Mouse (Mus musculus) Muller cell, postnatal 12 days (primary cell): ENCODE measurements around the gene Galnt14.

ENCODE experiments used
- DNase-seq: peaks from one replicate; pipeline ENCODE4 v3.0.0-alpha.2; 2015; ENCODE audit errors: inconsistent ontology term

Galnt14 gene

DNA sequence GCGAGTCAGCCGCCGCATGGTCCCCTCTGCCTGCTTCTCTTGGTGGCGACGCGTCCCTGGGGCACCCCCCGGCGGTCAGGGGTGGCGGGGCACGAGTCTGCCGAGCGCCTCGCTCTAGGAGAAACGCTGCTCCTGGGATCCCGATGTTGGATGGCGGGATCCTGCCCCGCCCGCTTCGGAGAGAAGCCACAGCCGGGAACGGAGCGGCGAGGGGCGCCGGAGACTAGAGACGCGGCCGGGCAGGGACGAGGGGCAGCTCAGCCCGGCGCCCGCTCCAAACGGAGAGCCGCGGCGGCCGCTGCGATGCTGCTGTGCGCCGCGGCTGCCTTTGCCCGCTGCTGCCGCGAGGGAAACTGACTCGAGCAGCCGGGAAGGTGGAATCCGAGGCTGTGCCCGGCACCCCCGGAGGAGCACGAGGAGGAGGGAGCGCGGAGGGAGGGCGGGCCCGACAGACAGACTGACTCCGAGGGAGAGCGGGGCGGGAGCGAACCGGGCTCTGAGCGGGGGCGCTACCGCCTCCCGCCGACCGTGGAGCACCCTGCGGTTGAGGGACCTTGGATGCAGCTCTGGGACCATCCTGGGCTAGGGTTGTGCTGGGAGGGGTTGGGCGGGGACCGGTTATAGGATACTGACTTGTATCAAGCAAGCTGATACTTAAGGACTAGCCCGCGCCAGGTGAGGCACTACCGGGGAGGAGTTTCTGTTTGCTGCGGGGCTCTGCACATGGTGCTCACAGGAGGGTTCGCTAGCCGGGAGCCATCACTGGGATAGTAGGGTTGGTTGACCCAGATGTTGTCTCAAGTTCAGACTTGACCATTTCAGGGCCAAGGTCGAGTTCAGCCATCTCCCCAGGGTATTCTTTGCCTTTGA, at the start of gene Galnt14:
TSS of gene Galnt14 (minus strand) at position 412 of the 870 bp plus-strand sequence.
- peak; percentile 81 for DNase-seq

GRCm38 (mm10) chr17:73743681-73744311, 33.5 kb upstream of the Galnt14 start:
- DNase-seq: peak; percentile 64

GRCm38 (mm10) chr17:73723885-73724682, 13.8 kb upstream of the Galnt14 start:
- DNase-seq: no peak

GRCm38 (mm10) chr17:73719021-73719748, 8.9 kb upstream of the Galnt14 start:
- no peak for DNase-seq

DNA sequence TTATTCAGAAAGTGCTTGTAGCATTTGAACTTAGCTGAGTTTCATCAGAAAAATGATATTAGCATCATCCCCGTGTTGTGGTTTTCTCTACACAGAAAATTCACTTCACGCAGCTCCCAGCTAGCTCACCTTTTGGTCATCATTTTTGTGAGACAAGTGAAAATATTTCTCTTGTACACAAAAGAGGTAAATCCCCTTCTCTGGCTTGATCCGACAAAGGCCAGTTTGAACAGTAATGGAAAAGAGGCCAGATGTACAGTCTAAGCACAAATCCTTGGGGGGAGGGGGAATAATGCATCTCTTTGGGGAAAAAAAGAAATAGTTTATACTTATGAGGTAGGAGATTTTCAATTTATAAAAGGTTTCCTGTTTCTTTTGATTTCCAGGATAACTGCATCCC, 6.4 kb upstream of the Galnt14 start:
- DNase-seq: no peak

DNA sequence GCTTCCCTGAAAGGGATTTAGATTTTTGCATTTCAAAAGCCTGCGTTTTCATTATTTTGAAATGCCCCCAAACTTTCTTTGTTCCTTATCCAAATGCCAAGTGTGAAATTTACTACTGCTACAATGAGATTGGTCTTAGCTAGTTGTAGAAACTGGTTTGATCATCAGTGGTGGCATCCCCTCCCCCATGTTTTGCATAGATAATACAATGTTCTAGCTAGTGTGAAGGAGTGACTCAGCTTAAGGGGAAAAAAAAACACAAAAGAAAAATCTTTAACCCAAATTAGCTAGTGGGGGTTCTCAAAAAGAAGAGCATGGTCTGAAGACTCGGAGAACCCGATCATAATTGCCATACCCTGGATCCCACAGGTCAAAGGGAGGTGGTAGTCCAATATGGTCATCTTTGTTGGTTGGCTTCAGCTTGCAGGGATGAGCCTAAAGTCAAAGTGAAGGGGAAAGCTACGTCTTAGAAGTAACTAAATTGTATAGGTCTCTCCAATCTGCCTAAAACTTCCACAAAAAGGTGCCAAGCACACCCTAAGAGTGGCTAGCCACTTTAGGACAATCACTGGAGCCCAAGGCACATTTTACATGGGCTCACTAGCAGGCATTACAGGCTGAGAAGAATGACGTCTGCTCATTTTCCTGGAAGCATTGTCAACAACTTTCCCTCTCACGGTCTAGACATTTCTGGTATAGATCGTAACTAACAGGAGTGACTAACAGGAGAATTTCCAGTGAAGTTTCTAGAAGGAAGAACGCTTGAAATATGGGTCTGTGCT, 4.4 kb upstream of the Galnt14 start:
- DNase-seq: no peak

- no peak for DNase-seq
Observed at GRCm38 (mm10) chr17:73713347-73713746, 3.1 kb upstream of the Galnt14 start.

DNA sequence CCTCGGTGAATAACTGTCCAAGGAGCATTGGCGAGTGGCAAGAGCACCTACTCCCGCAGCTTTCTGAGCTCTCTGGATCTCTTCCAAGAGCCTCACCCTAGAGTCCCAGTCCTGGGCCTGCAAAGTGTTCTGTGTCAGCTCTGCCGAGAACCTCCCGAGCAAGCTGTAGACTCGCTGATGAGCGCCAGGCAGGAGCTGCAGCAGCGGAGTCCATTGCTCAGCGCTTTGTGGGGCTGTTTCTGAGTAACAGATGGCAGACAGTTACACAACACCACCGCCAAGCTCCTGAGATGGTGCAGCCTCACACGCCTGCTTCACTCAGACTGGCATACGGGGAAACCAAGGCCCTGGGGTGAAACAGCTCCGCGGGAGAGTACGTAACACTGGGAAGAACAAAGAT, 1.7 kb upstream of the Galnt14 start:
- DNase-seq: no peak

- peak; percentile 33 for DNase-seq
Observed at GRCm38 (mm10) chr17:73709131-73710041, 867 bp downstream of the Galnt14 start.

- no peak for DNase-seq
Observed at GRCm38 (mm10) chr17:73708451-73708850, 1.8 kb downstream of the Galnt14 start.

- no peak for DNase-seq
Observed at GRCm38 (mm10) chr17:73703571-73703970, 6.7 kb downstream of the Galnt14 start.

GRCm38 (mm10) chr17:73701016-73701415, 9.2 kb downstream of the Galnt14 start:
- DNase-seq: peak; percentile 9

- DNase-seq: peak; percentile 57
Observed at GRCm38 (mm10) chr17:73699881-73700280, 10.4 kb downstream of the Galnt14 start.

DNA sequence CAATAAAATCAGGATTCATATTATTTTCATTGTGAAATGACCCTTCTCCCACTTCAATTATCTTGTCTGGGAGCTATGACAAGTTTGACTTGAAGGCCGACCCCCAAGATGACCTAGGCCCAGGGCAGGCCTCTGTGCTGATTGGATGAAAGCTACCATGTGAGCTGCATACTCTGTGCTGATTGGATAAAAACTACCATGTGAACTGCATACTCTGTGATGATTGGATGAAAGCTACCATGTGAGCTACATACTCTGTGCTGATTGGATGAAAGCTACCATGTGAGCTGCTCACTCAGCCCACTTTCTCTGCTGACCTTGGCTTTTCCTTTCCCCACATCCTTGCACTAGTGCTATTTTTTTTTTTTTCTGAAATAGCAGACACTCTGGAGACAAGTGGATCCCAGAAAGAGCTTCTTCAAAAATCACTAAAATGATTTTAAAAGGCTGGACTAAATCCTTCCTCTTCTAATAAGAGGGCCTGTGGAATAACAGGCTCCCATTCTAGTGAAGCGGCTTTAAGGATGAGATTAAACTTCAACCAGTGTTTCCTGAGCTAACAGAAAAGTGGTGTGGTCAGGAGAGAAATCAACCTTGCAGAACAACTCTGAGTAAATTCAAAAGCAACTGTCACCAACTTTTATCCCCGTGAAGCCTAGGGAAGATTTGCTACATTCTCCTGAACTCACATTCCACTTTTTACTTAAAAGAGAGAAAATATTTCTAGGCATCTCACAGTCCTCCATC, 15.9 kb downstream of the Galnt14 start:
- DNase-seq: no peak

GRCm38 (mm10) chr17:73688261-73688660, 22.0 kb downstream of the Galnt14 start:
- no peak for DNase-seq

GRCm38 (mm10) chr17:73686292-73686691, 24.0 kb downstream of the Galnt14 start:
- no peak for DNase-seq

- DNase-seq: no peak
Observed at GRCm38 (mm10) chr17:73684746-73685145, 25.5 kb downstream of the Galnt14 start.

- DNase-seq: no peak
Observed at GRCm38 (mm10) chr17:73671921-73672320, 38.3 kb downstream of the Galnt14 start.

DNA sequence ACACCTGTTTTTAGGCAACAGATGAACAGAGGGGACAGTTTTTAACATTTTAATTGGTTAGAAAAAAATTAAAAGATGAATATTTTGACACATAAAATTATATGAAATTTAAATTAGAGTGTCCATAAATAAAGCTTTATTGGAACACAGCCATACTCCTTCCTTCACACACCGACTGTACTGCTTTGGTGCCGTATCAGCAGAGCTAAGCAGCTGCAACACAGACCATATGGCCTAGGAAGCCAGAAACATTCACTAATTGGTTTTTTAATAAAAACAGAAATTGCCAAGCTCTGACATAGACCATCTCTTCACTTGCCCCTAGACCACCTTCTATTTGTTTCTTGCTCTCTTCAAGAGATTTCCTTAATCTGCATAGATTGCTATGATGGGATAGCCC, 40.2 kb downstream of the Galnt14 start:
- no peak for DNase-seq
